ENCODE assay signal across 28 mouse cellular contexts in the genomic region with DNA sequence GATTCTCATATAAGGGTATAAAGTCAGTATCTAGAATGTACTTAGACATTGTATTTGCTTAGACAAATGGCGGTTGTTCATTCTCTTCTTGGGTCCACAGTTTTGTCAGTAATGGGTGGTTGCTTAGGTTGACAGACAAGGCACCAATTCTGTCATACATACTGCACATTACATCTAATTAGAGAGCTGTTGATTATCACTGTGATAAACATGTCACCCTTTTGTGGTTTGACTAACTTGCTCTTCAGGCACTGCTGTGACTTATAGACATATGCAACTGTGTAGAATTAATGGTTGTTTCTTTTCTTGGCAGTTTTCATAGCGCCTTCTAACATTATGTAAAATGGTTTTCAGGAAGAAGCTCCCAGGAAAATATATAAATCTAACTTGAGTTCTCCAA.
"Had no signal": no experiment of that assay in that cellular context is flagged by ENCODE, and none has a peak within 500 bp of the region (broad histone marks: within the 10 kb centered on the region; RNA-seq: fewer than 3 reads in every experiment).

No protein-coding gene starts in this region.

- H3K36me3 ChIP-seq: heart, embryonic 10.5 days; heart, embryonic 12.5 days; hindbrain, embryonic 10.5 days; hindbrain, embryonic 12.5 days; intestine, embryonic 15.5 days; limb, embryonic 10.5 days; limb, embryonic 12.5 days; liver, embryonic 13.5 days; liver, embryonic 15.5 days had no signal

- H3K9ac ChIP-seq: heart, embryonic 12.5 days; hindbrain, embryonic 12.5 days; hindbrain, embryonic 14.5 days; intestine, embryonic 15.5 days; limb, embryonic 12.5 days; liver, embryonic 13.5 days; liver, embryonic 15.5 days had no signal

- DNase-seq: gastrocnemius, adult 2 months; gastrocnemius, postnatal 10 days; gastrocnemius, postnatal 25 days; heart, adult 18-20 months; heart, postnatal 10 days; heart, postnatal 4 days; kidney, adult 18-20 months; kidney, adult 8-10 months; kidney, postnatal 10 days; kidney, postnatal 25 days; kidney, postnatal 4 days; liver; liver, embryonic 13.5 days had no signal

- H3K4me1 ChIP-seq: heart, embryonic 10.5 days; heart, embryonic 12.5 days; hindbrain, embryonic 10.5 days; hindbrain, embryonic 12.5 days; intestine, embryonic 15.5 days; limb, embryonic 10.5 days; limb, embryonic 12.5 days; liver, embryonic 13.5 days; liver, embryonic 15.5 days had no signal

- H3K27me3 ChIP-seq: heart, embryonic 12.5 days; hindbrain, embryonic 12.5 days; intestine, embryonic 15.5 days; limb, embryonic 12.5 days; liver, embryonic 13.5 days; liver, embryonic 15.5 days had no signal

- H3K4me2 ChIP-seq: heart, embryonic 12.5 days; hindbrain, embryonic 12.5 days; hindbrain, embryonic 14.5 days; intestine, embryonic 15.5 days; limb, embryonic 12.5 days; liver, embryonic 11.5 days; liver, embryonic 13.5 days; liver, embryonic 15.5 days had no signal

- H3K4me3 ChIP-seq: gastrocnemius, adult 2 months; heart, embryonic 10.5 days; heart, embryonic 12.5 days; hindbrain, embryonic 10.5 days; hindbrain, embryonic 12.5 days; intestine, embryonic 15.5 days; layer of hippocampus, adult 2 months; left cerebral cortex, adult 2 months; limb, embryonic 10.5 days; limb, embryonic 12.5 days; liver, embryonic 13.5 days; liver, embryonic 15.5 days had no signal

- H3K27ac ChIP-seq: gastrocnemius, adult 2 months; heart, embryonic 10.5 days; hindbrain, embryonic 10.5 days; hindbrain, embryonic 12.5 days; hindbrain, embryonic 14.5 days; intestine, embryonic 15.5 days; layer of hippocampus, adult 2 months; left cerebral cortex, adult 2 months; limb, embryonic 10.5 days; limb, embryonic 12.5 days; liver, embryonic 13.5 days; liver, embryonic 15.5 days had no signal

- ATAC-seq: hindbrain, embryonic 16.5 days; inflammation-experienced regulatory T-cells, adult 6 months; intestine, embryonic 15.5 days; intestine, postnatal 0 days had no signal

- H3K9me3 ChIP-seq: heart, embryonic 10.5 days; heart, embryonic 12.5 days; hindbrain, embryonic 10.5 days; hindbrain, embryonic 12.5 days; intestine, embryonic 15.5 days; limb, embryonic 10.5 days; limb, embryonic 12.5 days; liver, embryonic 13.5 days; liver, embryonic 15.5 days had no signal
